Mouse (Mus musculus): ENCODE results near the gene Zan.

DNA sequence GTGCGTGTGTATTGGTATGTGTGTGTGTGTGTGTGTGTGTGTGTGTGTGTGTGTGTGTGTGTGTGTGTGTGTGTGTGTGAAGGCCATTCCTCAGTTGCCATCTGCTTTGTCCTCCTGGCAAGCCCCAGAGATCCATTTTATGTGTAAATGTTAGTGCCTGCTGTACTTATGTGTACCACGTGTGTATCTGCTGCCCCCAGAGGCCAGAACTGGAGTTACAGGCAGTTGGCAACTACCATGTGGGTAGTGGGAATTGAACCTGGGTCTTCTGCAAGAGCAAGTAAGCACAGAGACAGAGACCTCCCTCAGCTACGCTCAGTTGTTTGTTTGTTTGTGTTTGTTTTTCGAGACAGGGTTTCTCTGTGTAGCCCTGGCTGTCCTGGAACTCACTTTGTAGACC is 95.7 kb downstream of the Zan start:
- TF ChIP-seq CTCF (IDR thresholded peaks at IDR 0.05; ENCODE audit: low read depth) = peak; percentile 83
- no peak for TF ChIP-seq EP300 (optimal IDR thresholded peaks at IDR 0.05)

Measured in stomach, postnatal 0 days (tissue).